Mouse (Mus musculus) kidney, adult 8-10 months (tissue): ENCODE measurements around the gene Calhm1.

Source experiments
- DNase-seq, 2 experiments: peaks; one replicate each; pipeline ENCODE4 v3.0.0; 2022

Calhm1 gene

GRCm38 (mm10) chr19:47144154-47144553, at the start of gene Calhm1:
Calhm1 (minus strand) TSS chr19:47144254.
- no peak for DNase-seq

GRCm38 (mm10) chr19:47192158-47192557, 48.1 kb upstream of the Calhm1 start:
- DNase-seq, result no peak

- no peak for DNase-seq
These were observed 44.6 kb upstream of the Calhm1 start for GRCm38 (mm10) chr19:47188515-47189128.

- DNase-seq, result no peak
These were observed 42.6 kb upstream of the Calhm1 start for GRCm38 (mm10) chr19:47186514-47187275.

GRCm38 (mm10) chr19:47184736-47185135, 40.7 kb upstream of the Calhm1 start:
- DNase-seq, result no peak

- DNase-seq, result no peak
These were observed 40.2 kb upstream of the Calhm1 start for GRCm38 (mm10) chr19:47184221-47184620.

GRCm38 (mm10) chr19:47180011-47180410, 36.0 kb upstream of the Calhm1 start:
- DNase-seq, result no peak

GRCm38 (mm10) chr19:47179272-47179809, 35.3 kb upstream of the Calhm1 start:
- DNase-seq, result no peak

GRCm38 (mm10) chr19:47178431-47179271, 34.6 kb upstream of the Calhm1 start, which contains the start of gene Neurl1a:
Neurl1a (plus strand) TSS chr19:47178820.
- no peak for DNase-seq

GRCm38 (mm10) chr19:47178001-47178400, 33.9 kb upstream of the Calhm1 start:
- peak in 1 of 2 experiments; percentile 9 for DNase-seq

GRCm38 (mm10) chr19:47176916-47177505, 33.0 kb upstream of the Calhm1 start:
- DNase-seq, result no peak

GRCm38 (mm10) chr19:47175472-47175871, 31.4 kb upstream of the Calhm1 start:
- no peak for DNase-seq

- DNase-seq, result peak in 1 of 2 experiments; percentile 32
These were observed 30.5 kb upstream of the Calhm1 start for GRCm38 (mm10) chr19:47174515-47174914.

GRCm38 (mm10) chr19:47168793-47169412, 24.8 kb upstream of the Calhm1 start:
- DNase-seq, result peak; percentile 74 to 91

- DNase-seq, result no peak
These were observed 24.2 kb upstream of the Calhm1 start for GRCm38 (mm10) chr19:47168223-47168622.

- DNase-seq, result no peak
These were observed 23.7 kb upstream of the Calhm1 start for GRCm38 (mm10) chr19:47167617-47168214.

GRCm38 (mm10) chr19:47166758-47167157, 22.7 kb upstream of the Calhm1 start:
- no peak for DNase-seq

GRCm38 (mm10) chr19:47163176-47163744, 19.2 kb upstream of the Calhm1 start:
- no peak for DNase-seq

GRCm38 (mm10) chr19:47161669-47162068, 17.6 kb upstream of the Calhm1 start:
- DNase-seq, result no peak

GRCm38 (mm10) chr19:47157664-47158063, 13.6 kb upstream of the Calhm1 start, which contains the start of gene Calhm3:
Calhm3 (minus strand) TSS chr19:47157764.
- DNase-seq, result no peak

- no peak for DNase-seq
These were observed 9.7 kb upstream of the Calhm1 start for GRCm38 (mm10) chr19:47153767-47154166.

GRCm38 (mm10) chr19:47152062-47152369, 8.0 kb upstream of the Calhm1 start:
- no peak for DNase-seq
